In the genomic region with DNA sequence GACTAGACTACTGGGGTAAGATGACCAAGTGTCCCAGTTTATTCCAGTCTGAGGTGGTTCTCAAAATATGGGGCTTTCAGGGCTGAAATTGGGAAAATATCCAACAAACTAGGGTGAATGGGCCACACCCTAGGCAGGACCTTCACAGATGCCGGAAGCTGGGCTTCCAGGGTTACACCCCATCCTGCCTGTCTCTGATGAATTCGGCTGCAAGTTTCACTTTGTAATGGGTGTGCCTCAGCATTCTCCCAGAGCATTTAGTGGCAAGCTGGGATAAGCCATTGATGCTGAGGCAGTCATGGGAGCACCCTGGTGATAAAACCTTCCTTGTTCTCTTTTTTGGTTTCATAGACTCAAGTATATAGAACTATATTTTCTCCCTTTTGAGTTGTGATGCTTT, we compare ENCODE assay signal across 18 mouse cellular contexts.
"Had no signal": no experiment of that assay in that cellular context is flagged by ENCODE, and none has a peak within 500 bp of the region (broad histone marks: within the 10 kb centered on the region; RNA-seq: fewer than 3 reads in every experiment).

No protein-coding gene starts in this region.

- H3K4me3 ChIP-seq: limb, embryonic 10.5 days; limb, embryonic 13.5 days; liver, embryonic 12.5 days; liver, embryonic 15.5 days; midbrain, embryonic 12.5 days; midbrain, embryonic 15.5 days; neural tube, embryonic 12.5 days had no signal

- H3K9ac ChIP-seq: limb, embryonic 13.5 days; liver, embryonic 12.5 days; liver, embryonic 15.5 days; midbrain, embryonic 12.5 days; midbrain, embryonic 15.5 days; neural tube, embryonic 12.5 days had no signal

- H3K27me3 ChIP-seq: limb, embryonic 13.5 days; liver, embryonic 12.5 days; liver, embryonic 15.5 days; midbrain, embryonic 12.5 days; midbrain, embryonic 15.5 days; neural tube, embryonic 12.5 days had no signal

- H3K4me2 ChIP-seq: limb, embryonic 13.5 days; liver, embryonic 12.5 days; liver, embryonic 15.5 days; midbrain, embryonic 12.5 days; midbrain, embryonic 15.5 days; neural tube, embryonic 12.5 days had no signal

- H3K36me3 ChIP-seq: limb, embryonic 10.5 days; limb, embryonic 13.5 days; liver, embryonic 12.5 days; liver, embryonic 15.5 days; midbrain, embryonic 12.5 days; midbrain, embryonic 15.5 days; neural tube, embryonic 12.5 days had no signal

- H3K4me1 ChIP-seq: limb, embryonic 13.5 days; liver, embryonic 12.5 days; liver, embryonic 15.5 days; midbrain, embryonic 12.5 days; midbrain, embryonic 15.5 days; neural tube, embryonic 12.5 days had no signal

- H3K9me3 ChIP-seq: limb, embryonic 10.5 days; liver, embryonic 12.5 days; liver, embryonic 15.5 days; midbrain, embryonic 12.5 days; midbrain, embryonic 15.5 days had no signal

- DNase-seq: kidney, adult 9 months; kidney, postnatal 14 days; kidney, postnatal 4 days; liver; lung, adult 18-20 months; retina, postnatal 1 day; right cerebral cortex, postnatal 25 days; thymus, adult 2 months; thymus, postnatal 14 days; thymus, postnatal 4 days had no signal

- H3K27ac ChIP-seq: limb, embryonic 10.5 days; limb, embryonic 13.5 days; liver, embryonic 12.5 days; liver, embryonic 15.5 days; macrophage; midbrain, embryonic 12.5 days; midbrain, embryonic 15.5 days; neural tube, embryonic 12.5 days had no signal

- ATAC-seq: liver, embryonic 12.5 days; midbrain, embryonic 15.5 days had no signal
